Mouse (Mus musculus) testis, postnatal 10 days (tissue): ENCODE results near the gene St3gal2.
"Not testable (repeated sequence)": the region's sequence is repeated elsewhere in the genome, so short reads cannot be mapped to it uniquely, and the experiment has no call there.

Source experiments
- DNase-seq: peaks from one replicate; pipeline ENCODE4 v3.0.0; 2021; ENCODE audit warnings: low spot score

St3gal2 gene

DNA sequence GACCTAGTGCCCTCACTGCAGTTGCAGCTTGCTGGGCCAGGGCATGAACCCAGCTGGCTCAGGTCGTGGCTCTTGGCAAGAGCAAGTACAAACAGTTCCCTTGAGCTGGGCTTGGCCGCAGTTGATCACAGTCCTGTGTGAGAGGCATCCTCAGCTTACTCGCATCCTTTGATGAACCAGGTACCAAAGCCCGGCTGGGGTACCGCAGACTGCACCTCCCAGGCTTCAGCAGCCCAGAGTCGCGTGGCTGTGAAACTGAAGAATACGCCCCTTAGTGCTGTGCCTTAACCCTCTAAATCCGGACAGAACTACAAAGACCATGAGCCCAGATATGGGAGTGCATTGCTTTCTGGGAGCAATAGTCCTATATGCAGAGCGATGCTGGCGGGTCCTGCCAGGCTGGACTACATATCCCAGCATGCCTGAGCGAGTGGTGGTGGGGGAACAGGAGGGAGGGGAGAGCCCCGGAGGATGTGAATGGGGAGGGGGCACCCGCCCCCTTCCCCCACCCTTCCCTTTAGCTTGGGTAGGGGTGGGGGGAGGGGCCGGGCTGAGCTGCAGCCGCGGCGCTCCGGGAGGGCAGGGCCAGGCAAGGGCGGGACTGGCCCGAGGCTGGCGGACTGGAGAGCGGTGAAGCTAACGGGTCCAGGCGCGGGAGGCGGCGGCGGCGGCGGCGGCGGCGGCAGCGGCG is at the start of gene St3gal2:
Gene St3gal2 (plus strand): TSS at position 582 of the 691 bp plus-strand sequence.
- peak; percentile 81 for DNase-seq

DNA sequence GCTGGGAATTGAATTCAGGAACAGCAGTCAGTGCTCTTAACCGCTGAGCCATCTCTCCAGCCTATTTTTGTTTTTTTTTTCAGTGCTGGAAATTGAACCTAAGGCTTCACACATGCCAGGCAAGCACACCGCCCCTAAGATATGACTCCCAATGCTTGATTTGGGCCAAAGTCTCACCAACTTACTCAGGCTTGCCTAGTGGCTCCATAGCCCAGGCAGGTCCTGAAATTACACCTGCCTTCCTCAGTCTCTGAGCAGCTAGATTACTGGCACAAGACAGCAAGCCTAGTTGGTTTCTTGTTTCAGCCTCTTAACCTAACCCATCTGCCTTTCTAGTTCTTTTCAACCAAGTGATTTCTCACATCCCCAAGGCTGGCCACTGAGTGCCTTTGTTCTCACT is 49.2 kb upstream of the St3gal2 start:
- DNase-seq: no peak

DNA sequence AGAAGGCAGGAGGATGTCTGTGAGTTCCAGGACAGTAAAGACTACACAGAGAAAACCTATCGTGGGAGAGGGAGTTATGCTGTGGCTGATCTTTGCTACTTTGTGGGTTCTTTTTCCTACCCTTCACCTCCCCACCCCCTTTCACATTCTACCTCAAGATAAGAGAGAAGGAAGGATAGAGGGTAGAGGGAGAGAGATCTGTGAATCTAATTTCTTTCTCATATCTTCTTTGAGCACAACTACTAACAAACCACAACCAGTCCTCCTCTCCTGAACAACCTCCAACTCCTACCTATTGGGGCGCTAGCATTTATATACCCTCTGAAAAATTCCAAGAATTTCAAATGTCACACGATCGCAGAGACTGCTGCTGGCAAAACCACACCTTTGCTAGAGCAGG is 41.9 kb upstream of the St3gal2 start:
- no peak for DNase-seq

DNA sequence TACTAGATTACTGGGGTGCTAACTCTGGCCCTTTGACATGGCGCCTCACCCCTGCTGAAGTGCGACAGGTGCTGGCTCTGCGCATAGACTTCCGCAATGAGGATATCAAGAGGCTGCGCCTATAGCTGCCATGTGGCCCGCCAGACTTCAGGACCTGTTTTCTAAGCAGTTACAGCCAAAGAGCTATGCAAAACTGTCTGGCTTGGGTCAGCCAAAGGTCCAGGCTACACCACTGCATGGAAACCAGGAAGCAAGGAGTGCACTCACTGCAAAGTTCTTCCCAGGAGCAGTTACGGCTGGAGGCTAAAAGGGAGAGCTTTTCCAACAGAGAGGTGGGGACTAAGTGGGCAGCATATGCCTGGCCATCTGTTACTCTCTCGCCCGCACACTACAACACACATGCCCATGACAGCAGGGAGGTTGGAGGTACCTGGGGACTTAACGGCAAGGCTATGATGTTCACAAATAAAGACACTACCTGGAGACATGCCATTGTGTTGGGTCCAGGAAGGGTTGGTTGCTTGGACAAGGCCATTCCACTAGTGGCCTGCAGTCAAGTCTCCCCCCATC is 37.9 kb upstream of the St3gal2 start:
- no peak for DNase-seq

DNA sequence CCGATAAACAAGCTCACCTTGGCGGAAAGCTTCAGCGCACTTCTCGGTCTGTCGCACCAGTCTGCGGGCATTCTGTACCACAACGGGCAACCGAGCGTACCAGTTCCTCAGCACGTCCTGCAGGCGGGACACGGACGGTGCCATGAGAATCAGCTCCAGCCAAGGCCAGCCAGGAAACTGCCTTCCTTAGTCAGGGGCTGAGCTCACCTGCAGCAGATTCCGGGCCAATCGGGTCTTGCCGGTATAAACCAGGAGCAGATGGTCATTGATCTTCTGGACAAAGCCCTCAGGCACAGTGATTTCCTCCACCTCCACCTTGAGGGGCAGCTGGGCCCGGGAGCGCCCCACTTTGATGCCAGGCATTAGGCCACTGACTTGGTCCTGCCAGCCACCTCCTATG is 35.9 kb upstream of the St3gal2 start:
- DNase-seq: no peak

DNA sequence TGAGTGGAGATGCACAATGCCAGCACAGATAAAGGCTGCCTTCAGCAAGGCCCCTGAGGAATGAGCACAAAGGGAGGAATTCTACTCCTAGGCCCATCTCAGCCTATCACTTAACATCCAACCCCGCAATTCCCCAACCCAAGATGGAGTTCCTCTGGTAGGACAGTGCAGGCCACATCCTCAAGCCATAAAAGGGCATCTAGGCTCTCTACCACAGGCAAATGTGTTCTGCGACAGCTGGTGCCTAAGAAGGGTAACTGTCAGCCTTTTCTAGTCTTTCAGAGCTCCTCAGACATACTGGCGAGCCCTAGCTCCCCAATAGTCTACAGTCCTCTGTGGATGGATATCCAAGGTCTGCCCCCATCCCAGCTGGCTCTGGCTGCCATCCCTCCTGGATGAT is 33.1 kb upstream of the St3gal2 start:
- no peak for DNase-seq

DNA sequence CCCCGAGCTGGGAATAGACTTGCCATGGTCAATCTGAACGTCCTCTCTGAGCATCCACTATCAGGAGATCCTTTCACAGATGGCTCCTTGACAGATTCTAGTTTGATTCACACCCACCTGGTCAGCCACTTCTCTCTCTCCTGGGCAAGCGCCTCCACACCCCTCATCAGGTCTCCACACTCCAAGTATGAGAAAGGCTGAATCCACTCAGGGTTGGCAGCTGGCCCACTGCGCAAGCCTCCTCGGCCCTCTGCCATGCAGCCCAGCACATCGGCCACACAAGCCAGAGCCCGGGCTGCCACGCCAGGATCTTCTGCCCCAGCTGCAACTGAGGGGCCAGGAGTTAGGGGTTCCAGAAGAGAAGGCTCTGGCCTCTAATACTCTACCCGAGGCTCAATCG is 32.2 kb upstream of the St3gal2 start:
- no peak for DNase-seq

DNA sequence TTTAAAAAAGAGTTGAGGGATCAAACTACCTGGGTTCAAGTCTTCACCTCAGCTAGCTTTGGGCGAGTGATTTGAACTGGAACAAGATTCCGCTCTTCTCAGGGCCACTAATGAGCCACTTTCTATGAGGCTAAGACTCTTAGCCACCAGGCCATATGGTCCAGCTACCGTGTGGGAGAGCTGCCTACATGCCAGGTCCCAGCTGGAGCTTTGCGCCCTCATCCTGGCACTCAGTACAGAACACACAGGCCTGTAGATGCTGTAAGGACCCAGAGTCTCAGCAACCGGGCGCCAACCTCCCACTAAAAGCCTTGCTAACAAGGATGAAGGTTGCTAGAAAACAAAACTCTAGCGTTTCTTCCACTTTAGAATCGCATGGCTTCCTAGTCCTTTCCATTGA is 31.3 kb upstream of the St3gal2 start:
- no peak for DNase-seq

DNA sequence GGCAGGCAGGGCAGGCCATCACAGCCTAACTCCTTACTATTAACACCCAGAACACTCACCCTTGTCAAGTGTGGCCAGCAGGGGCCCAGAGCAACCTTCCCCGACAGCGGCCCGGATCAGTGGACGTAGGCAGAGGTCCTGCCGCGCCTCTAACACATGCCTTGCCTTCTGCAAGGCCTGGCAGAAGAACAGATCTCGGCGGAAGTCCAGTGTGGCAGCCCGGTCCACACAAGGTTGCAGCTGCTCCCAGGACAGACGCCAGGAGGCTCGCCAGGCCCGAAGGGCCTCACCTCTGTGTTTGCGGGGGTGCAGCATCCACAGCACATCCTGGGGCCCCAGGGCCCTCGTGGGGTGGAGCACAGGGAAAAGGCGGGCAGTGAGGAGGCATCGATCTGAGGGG is 30.9 kb upstream of the St3gal2 start:
- no peak for DNase-seq

DNA sequence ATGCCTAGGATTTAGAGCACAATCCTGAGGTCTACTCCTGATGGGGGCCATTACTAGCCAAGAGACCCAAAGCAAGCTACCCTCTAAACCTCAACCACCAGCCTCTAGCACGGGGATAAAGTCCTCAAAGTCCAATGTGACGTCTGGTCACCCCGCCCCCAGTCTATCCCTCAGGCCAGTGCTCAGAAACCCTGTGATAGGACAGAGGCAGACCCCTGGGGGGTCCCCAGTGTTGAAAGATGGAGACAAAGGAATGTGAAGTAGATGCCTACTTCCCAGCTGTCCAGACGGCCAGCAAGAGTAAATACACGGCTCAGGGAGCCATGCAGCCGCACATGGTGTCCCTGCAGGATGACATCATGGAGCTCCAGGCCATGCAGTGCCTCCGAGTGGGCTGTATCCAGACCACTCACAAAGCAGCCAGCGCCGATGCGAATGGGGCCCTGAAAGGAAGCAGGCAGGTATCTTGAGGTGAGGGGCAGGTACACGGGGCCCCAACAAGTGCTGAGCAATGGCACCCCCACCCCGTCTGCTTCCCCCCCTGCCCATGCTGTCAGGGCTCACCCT is 29.7 kb upstream of the St3gal2 start:
- DNase-seq: no peak

DNA sequence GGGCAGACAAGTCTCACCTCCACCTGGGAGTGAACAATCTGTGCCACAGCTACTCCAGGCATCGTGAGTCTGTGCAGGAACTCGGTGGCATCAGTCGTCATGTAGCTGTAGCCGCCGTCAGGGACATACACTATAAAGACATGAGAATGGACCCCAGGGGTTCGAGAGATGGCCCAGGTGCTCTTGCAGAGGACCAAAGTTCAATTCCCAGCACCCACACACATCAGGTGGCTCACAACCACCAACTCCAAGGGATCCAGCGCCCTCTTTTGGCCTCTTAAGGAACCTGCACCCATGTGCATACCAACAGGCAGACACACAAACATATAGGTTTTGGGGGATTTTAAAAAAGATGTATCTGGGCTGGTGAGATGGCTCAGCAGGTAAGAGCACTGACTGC is 27.7 kb upstream of the St3gal2 start:
- DNase-seq: no peak

DNA sequence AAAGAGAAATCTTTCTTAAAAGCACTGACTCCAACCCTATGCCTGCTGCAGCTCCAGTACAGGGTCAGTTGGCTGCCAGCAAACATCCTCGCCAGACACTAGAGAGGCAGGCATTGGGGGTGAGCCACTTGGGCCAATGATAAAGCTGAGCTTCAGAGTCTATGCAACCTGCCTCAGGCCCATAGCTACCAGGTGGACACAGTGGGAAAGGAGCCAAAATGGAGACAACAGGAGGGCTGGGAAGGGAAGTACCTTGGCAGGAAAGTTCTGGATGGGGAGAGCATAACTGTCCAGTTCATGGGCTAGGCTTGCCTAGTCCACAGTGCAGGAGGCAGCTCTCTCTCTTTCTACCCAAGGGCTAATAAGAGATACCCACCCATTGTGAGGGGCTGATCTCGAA is 26.8 kb upstream of the St3gal2 start:
- no peak for DNase-seq

DNA sequence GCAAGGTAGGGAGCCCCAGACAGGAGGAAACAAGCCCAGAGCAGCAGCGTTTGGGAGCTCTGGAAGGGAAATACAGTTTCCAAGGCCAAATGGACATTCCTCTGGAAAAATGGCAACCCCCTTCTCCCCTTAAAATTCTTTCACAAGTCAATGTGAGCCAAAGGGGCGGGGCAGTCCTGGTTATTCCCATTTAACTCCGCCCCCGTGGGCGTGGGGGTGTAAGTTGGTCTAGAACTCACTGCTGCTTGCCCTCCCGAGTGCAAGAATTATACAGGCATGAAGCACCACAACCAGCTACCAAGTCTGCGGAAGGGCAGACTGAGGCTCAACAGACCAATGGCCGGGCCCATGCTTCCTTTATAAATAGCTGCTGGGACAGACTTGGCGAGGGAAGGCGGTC is 24.9 kb upstream of the St3gal2 start:
- DNase-seq: peak; percentile 61

DNA sequence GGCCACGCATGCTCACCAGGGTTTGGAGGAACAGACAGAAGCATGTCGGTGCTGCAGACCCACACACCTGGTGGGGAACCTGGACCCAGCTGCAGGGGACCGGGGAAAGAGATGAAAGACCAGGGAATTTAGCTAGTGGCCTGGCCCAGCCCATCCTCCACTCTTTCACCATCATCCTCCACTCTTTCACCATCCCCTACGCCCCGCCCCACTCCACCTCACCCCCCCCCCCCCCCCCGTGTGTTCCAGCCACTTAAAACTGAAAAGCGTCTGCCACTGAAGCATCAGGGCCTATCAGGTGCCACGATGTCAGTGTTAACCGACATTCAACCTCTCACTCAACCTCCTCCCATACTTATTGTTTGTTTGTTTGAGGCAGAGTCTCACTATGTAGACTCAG is 24.5 kb upstream of the St3gal2 start:
- DNase-seq: no peak

DNA sequence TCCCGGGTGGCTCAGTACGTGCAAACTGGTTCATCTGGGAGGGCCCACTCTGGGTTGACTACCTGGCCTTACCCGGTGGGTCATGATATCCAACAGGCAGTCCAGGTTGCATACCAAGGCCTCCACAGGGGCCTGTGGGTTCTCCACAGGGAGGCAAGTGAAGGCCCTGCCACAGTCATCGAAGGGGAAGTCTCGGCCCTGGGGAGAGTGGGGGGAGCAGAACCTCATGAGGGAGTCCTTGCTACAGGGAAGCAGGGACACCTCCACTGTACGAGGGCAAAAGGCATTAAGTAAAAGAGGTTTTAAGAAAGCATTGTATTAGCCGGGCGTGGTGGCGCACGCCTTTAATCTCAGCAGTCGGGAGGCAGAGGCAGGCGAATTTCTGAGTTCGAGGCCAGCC is 23.9 kb upstream of the St3gal2 start:
- DNase-seq: no peak

DNA sequence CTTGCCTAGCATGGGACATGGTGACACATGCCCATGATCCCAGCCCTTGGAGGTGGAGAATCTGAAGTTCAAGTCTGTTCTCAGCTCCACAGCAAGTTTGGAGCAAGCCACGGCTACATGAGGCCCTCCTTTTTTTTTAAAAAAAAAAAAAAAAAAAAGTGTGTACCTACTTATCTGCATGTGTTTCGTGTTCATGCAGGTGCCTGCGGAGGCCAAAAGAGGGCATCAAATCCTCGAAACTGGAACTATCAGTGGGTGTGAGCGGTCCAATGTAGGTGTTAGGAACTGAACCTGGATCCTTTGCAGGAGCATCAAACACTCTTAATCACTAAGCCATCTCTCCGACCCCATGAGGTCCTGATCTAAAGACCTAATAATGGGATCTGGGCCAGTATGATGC is 22.2 kb upstream of the St3gal2 start:
- DNase-seq: no peak

DNA sequence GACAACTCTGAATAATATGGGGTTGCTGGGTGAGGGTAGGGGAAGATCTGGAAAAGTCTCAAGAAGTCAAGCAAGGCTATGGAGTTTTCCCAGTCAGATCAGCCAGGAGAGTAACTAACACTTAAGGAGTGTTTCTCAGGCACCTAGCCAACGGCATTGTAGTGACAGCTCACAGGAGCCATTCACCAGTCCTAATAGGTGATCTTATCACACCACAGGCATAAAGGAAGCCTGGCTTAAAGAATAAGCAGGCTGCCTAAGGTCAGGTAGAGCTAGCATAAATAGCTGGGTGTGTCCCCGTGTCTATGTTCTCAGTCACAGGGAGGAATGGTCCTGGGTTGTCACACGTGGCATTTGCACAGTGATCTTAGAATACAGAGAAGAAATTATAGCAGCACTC is 18.7 kb upstream of the St3gal2 start:
- DNase-seq: no peak

DNA sequence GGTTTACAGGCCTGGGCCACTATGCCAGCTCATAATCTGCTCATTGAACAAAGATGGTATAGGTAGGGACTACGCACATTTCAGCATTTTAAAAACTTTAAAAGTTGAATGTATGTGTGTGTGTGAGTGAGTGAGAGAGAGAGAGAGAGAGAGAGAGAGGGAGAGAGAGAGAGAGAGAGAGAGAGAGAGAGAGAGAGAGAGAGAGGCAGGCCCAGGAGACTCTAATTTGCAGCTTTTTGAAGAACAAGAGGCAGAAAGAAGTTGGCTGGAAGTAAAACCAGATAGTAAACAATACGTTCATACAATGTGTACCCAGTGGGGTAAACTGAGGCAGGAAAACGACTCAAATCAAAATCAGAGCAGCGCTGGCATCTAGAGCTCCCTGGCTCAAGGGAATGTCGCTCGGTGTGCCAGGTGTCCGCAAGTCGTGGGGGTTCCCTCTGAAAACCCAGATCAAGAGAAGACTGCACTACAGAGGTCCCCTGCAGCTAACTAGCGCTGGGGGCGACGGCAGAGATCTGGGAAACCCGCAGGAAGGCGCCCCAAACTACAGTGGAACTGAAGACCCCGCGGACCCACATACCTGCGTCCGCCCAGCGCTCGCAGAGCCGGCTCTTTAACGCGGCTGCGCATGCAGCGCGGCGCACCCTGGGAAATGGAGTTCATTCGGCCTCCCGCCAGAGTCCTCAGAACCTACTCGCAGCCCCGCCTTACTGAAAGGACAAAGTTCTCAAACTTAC is 17.7 kb upstream of the St3gal2 start, which contains the start of gene Fuk:
Gene Fuk (minus strand): TSS at position 650 of the 740 bp plus-strand sequence.
- DNase-seq: peak; percentile 85

DNA sequence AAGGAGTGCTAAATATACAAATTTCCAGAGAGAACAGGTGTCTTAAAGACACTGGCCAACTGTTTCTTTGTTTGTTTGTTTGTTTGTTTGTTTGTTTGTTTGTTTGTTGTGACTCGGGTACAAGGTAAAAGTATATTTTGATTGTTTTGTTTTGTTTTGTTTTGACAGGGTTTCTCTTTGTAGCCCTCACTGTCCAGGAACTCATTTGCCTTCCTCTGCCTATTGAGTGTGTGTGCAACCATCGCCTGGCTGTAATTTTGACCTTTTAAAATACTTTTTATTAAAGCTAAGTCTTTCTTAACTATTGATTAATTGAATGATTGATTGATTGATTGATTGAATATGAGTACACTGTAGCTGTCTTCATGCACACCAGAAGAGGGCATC is 17.1 kb upstream of the St3gal2 start:
- DNase-seq: no peak

DNA sequence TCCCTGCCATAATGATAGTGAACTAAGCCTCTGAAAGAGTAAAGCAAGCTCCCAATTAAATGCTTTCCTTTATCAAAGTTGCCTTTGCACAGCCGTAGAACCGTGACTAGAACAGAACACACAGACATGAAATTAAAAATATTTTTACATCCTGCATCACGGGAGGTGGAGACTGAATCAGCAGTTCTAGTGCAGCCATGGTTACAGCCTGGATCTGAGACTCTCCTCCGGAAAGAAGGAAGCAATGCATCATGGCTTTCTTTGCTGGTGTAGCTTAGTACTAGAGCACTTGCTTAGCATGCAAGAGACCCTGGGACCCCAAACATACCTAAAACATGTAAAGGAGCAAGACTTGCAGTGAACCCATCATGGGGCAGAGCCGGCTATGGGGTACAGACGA is 14.3 kb upstream of the St3gal2 start:
- no peak for DNase-seq

DNA sequence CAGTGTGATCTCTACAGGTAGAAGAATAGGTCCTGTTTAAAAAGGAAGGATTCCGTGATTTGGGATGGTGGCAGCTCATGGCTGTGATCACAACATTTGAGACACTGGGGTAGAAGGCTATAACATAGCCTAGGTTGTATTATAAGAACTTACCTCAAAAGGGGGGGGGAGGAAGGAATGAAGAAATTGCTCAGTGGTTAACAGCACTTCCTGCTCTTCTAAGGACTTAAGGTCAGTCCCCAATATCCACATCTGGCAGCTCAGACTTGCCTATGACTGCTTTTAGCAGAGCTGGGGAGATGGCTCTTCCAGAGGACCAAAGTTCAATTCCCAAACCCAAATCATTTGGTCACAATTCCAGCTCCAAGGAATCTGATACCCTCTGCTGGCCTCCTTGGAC is 13.0 kb upstream of the St3gal2 start:
- DNase-seq: no peak

DNA sequence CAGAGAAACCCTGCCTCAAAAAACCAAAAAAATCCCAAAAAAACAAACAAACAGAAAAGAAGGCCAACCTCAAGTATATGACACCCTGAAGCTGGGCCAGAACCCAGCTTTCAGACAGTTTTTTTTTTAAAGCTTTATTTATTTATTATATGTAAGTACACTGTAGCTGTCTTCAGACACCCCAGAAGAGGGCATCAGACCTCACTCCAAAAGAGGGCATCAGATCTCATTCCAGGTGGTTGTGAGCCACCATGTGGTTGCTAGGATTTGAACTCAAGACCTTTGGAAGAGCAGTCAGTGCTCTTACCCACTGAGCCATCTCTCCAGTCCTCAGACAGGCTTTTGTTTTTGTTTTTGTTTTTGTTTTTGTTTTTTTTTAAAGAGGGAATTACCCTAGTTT is 9.9 kb upstream of the St3gal2 start:
- DNase-seq: not testable (repeated sequence)
